Mouse (Mus musculus): Measurements from ENCODE around the gene Pald1.

Pald1 gene

GRCm38 (mm10) chr10:61400407-61400806 is 17.1 kb upstream of the Pald1 start:
- DNase-seq: no peak

DNA sequence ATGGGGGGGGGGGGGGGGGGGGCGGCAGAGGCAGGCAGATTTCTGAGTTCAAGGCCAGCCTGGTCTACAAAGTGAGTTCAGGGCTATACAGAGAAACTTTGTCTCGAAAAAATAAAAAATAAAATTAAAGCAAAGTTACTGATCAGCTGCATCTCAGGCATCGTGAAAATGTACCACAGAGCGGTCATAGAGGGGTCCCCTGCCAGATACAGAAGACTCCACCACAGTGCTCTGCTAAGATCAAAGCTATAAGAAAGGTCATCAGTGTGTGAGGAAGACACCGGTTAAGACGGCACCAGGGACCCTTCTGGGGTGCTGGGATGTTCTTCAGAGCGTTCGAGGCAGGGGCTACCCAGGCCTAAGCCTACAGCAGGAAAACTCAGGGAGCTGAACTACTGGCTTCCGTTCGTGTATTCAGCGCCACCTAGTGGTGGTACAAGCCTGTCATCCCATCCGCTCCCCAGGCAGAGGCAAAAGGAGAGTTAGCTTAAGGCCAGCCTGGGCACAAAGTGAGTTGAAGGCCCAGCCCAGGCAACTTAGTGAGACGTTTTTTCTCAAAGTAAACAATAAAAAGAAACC is 15.9 kb upstream of the Pald1 start:
- peak; percentile 75 for DNase-seq

DNA sequence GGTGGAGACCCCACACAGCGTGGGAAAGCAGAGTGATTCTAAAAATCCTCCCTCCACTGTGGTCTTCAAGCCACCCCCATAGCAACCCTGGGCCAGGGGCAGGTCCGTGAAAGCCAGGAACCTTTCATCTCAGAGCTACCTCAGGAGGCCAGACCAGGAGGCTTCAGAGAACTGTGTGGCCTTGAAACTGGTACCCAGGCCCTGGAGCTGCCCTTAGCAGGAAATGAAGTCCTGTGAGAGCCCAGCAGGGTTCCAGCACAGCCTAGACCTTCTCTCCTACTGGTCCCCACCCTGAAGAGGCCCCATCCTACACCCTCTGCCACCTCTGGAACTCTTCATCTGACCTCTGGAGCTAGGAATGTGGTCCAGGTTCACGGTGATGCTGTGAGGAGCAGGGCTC is 14.8 kb upstream of the Pald1 start:
- DNase-seq: no peak

GRCm38 (mm10) chr10:61394476-61395136 is 11.3 kb upstream of the Pald1 start:
- no peak for DNase-seq

DNA sequence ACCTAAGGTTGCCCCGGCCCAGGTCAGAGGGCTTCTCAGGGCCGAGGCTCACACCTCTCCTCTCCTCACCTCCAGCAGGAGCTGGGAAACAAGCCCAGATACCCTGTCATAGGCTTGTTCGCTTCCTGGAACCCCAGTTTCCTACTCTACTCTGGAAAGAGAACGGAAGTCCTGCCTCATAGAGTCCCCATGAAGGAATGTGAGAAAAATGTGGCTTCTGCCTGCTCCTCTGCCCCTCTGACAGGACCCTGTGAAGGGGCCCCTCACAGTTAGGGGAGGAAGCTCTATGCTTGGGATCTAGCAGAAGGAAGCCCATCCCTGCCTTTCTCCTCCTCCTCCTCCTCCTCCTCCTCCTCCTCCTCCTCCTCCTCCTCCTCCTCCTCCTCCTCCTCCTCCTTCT is 9.3 kb upstream of the Pald1 start:
- DNase-seq: no peak

- DNase-seq: no peak
Observed at GRCm38 (mm10) chr10:61390148-61390547, 6.8 kb upstream of the Pald1 start.

GRCm38 (mm10) chr10:61389020-61389419 is 5.7 kb upstream of the Pald1 start:
- no peak for DNase-seq

- no peak for DNase-seq
Observed at GRCm38 (mm10) chr10:61386284-61386683, 3.0 kb upstream of the Pald1 start.

- DNase-seq: no peak
Observed at GRCm38 (mm10) chr10:61385174-61385573, 1.8 kb upstream of the Pald1 start.

DNA sequence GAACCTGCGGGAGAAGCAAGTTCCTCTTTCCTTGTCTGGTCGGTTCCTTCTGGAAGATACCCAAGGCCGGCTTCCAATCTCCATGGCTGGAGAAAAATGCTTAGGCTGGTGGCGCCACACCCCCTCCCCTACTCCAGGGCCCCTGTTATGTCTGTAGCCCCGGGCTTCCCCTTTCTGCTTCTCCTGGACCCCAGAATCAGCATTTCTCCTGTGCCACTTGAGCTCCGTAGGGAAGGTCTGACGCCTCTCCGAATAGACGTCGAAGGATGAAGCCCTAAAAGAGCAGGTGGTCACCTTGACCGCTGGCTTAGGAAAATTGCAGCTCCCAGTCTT is 351 bp upstream of the Pald1 start:
- no peak for DNase-seq

DNA sequence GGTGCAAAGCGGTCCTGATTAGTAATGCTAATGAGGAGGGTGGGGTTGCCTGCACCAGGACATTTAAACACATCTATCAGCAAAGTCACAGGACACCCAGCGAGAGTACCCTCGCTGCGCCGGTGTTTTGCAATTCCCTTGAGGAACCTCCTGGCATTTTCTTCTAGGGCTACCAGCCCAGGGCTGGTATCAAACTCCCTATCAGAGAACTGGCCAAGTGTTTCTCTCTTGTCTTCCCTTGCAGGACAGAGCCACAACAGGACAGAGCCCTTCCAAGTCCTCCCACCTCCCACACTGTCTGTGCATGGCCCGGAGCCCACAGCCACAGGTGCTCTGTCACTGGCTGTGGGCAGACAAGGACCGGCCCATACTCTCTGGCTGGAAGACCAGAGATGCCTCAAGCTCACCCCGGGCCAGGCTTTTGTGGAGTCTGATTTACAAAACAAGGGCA is 1.0 kb downstream of the Pald1 start:
- DNase-seq: no peak

- no peak for DNase-seq
Observed at GRCm38 (mm10) chr10:61381823-61382222, 1.5 kb downstream of the Pald1 start.

- no peak for DNase-seq
Observed at GRCm38 (mm10) chr10:61380186-61380585, 3.1 kb downstream of the Pald1 start.

DNA sequence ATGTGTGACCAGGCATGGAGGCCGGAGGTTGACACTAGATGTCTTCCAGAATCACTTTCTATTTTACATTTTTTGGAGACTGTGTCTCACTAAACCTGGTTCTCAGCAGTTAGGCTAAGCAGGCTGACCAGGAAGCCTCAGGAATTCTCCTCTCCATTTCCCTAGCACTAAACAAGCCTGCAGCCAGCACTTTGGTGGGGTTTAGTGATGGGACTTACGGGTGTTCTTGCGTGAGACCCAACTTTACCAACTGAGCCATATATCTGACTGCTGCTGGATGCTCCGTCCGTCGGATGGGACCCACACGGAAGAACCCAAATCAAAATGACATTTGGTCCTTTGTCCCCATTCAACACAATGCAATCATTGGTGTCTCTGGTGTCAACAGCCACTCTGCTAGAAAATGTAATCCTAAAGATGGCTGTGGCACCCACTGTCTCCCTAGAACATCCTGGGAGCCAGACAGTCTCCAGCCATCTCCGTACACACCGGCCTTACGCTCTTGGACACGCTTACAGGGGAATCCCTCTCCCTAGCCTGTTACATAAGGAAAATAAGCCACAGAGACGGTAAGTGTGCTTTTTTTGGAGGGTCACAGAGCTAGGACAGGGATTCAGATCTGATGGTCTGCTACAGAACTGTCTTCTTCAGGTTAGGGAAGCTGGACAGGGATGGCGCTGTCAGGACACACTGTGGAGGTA is 3.8 kb downstream of the Pald1 start:
- DNase-seq: no peak

GRCm38 (mm10) chr10:61378698-61379097 is 4.6 kb downstream of the Pald1 start:
- DNase-seq: no peak

GRCm38 (mm10) chr10:61378050-61378449 is 5.3 kb downstream of the Pald1 start:
- no peak for DNase-seq

- no peak for DNase-seq
Observed at GRCm38 (mm10) chr10:61374771-61375481, 8.4 kb downstream of the Pald1 start.

DNA sequence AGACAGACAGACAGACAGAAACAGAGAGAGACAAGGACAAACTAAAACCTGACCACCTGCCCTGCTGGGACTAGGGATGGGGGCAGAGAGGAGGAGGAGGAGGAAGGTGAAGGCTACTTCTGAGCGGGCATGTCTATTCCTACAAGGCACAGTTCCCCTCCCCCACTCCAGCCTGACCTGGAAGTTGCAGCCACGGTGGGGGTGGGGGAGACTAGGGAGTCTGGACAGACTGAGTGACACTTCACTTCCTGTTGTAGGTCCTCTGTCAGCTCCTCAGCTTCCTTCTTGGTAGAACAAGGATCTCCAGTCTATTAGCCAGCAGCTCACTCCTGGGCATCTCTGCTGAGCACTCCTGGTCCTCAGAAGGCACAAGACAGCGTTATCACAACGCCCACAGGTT is 9.3 kb downstream of the Pald1 start:
- peak; percentile 61 for DNase-seq

GRCm38 (mm10) chr10:61372585-61372923 is 10.8 kb downstream of the Pald1 start:
- DNase-seq: no peak

DNA sequence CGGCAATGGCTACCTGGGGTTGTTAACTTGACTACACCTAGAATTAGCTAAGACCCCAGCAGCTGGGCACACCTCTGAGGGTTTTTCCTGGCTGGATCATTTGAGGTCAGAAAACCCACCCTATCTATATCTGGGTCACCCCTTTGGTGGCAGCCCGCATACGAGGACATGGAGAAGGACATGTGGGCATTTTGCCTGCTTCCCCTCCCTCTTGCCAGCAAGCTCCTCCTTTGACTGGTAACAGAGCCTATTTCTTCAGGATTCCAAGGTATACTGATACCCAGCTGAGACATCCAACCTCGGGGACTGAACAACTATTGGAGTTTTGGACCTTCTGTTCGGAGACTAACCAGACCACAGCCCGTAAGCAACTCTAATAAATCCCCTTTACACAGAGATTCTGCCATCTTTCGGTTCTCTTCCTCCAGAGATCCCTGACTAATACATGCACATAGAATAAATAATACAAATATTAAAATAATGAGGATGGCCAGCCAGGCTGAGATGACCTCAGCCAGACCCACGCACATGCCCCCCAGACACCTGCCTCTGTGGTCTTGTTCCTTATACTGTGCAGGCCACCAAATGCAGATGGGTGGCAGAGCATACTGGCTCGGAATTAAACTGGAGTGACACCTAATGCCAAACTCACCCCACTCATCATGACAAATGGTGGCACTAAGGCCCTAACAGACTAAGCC is 11.3 kb downstream of the Pald1 start:
- no peak for DNase-seq

- no peak for DNase-seq
Observed at GRCm38 (mm10) chr10:61370273-61370979, 12.9 kb downstream of the Pald1 start.

DNA sequence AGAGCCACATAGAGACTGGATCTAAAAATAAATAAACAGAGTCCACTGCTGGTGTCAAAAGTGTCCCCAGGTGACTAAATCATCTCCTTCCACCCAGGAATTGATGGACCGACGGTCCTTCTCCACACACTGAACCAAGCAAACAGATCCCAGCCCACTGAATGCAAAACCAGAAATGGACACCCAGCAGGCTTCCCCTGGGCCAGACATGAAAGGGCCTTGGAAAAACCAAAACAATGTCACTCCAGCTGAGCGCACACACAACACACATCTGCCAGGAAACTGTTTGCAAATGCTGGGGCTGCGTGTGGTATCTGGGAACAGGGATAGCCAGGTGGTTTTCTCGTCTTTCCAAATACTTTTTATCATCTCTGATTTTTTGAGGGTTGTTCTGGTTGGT is 13.6 kb downstream of the Pald1 start:
- no peak for DNase-seq

DNA sequence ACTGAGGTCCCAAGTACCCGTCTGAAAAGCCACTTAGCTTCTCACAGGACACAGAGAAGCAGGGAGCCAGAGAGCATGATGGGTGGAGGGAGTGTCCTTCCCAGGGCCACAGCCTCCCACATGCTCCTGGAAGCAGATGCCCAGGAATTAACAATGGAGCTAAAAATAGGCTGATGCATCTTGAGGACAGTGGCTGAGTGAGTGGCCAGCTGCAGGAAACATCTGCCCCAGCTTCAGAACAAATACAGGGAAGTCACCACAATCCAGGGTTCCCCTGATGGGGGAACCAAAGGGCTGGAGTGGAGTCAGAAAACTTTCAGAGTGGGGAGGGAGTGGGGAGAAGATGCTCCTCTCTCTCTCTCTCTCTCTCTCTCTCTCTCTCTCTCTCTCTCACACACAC is 17.4 kb downstream of the Pald1 start:
- DNase-seq: no peak

Data from right cerebral cortex, postnatal 14 days (tissue).